9 mouse cellular contexts compared by ENCODE assay signal in the genomic region with DNA sequence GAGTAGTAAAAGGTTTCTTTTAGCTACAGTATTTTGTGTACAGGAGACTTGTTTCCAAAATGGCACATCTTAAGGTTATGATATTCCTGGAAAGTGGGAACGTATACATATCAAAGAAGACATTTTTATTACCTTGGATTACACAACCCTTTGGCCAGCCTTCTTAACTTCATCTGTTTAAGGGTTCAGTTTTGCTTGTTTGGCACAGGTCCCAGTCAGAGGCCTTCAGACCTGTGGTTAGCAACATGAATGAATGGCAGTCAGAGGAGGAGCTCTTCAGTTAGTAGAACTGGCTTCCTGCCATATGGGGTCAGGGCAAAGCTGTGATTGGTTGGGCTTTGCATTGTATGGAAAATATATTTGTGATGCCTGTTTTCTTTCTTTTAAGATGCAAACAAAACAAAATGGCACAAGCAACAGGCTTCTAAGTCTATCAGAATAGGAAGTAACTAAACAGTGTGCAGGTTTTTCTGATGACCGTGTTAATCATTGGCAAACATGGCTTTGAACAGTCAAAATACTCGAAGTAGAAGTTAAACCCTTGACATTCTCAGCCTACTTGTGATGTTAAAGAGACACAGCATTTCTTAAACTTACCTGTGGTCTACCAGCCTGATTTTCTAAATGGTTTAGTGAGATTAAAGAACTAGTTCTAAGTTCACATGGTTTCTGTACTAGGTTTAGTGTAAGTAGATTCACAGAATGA.
DNase-seq lines count a peak whose midpoint lies in the region; ATAC-seq and TF ChIP-seq lines count a peak whose summit lies in the region.
"Had no signal": no experiment of that assay in that cellular context is flagged by ENCODE, and none has a peak within 500 bp of the region (broad histone marks: within the 10 kb centered on the region; RNA-seq: fewer than 3 reads in every experiment).

No protein-coding gene starts in this region.

- H3K79me2 ChIP-seq in liver, adult 2 months (ENCODE audit: control insufficient read depth, insufficient read depth, low read length), result no peaks in the 10 kb centered on the region

- 34% methylated on average over 3 of the region's 3 CpGs for WGBS in liver, adult 2 months
- 83% methylated on average over 3 of the region's 3 CpGs for WGBS in liver, embryonic 11.5 days
- 37% methylated on average over 3 of the region's 3 CpGs for WGBS in kidney, postnatal 0 days
- 84% methylated on average over 3 of the region's 3 CpGs for WGBS in midbrain, embryonic 13.5 days

- H3K4me3 ChIP-seq in liver, adult 2 months (ENCODE audit: insufficient read depth, low read depth, low read length), result no peak overlapping the region
- no peak overlapping the region for H3K4me3 ChIP-seq in liver, embryonic 11.5 days (ENCODE audit: low read depth, low read length)
- no peak overlapping the region for H3K4me3 ChIP-seq in kidney, postnatal 0 days (replicated peaks; ENCODE audit: low read depth, low read length)
- H3K4me3 ChIP-seq in midbrain, embryonic 13.5 days (replicated peaks), result no peak overlapping the region

- no peak for ATAC-seq in liver, embryonic 11.5 days (replicated peaks; ENCODE audit: low FRiP score)
- peak; percentile 82 for ATAC-seq in kidney, postnatal 0 days (replicated peaks; ENCODE audit: low FRiP score, low read depth)
- ATAC-seq in midbrain, embryonic 13.5 days, result no peak

- peaks cover 33% of the 10 kb centered on the region for H3K36me3 ChIP-seq in liver, adult 2 months (ENCODE audit: control insufficient read depth, insufficient read depth, low read length)
- peaks cover 11% of the 10 kb centered on the region for H3K36me3 ChIP-seq in liver, embryonic 11.5 days (ENCODE audit: control insufficient read depth, insufficient read depth, low read length)
- H3K36me3 ChIP-seq in kidney, postnatal 0 days (ENCODE audit: insufficient read depth, low read length), result peaks cover 14% of the 10 kb centered on the region; the same call in 1 of the 2 replicates
- peaks cover 35% of the 10 kb centered on the region for H3K36me3 ChIP-seq in midbrain, embryonic 13.5 days

- no peak overlapping the region for H3K9ac ChIP-seq in liver, adult 2 months (ENCODE audit: low read depth, low read length)
- H3K9ac ChIP-seq in liver, embryonic 11.5 days (ENCODE audit: low read depth, low read length), result no peak overlapping the region
- H3K9ac ChIP-seq in kidney, postnatal 0 days (ENCODE audit: low read depth, low read length), result no peak overlapping the region
- no peak overlapping the region for H3K9ac ChIP-seq in midbrain, embryonic 13.5 days (replicated peaks)
- H3K9ac ChIP-seq: liver, embryonic 14.5 days had no signal

- no peak for TF ChIP-seq POLR2A in liver, adult 2 months (IDR thresholded peaks at IDR 0.05; ENCODE audit: extremely low read depth, insufficient read depth, low read length)
- TF ChIP-seq POLR2A in brain, embryonic 14.5 days (IDR thresholded peaks at IDR 0.05; ENCODE audit: borderline replicate concordance, extremely low read depth, insufficient read depth, insufficient read length, poor library complexity, severe bottlenecking), result no peak

- H3K27ac ChIP-seq in liver, adult 2 months (replicated peaks; ENCODE audit: insufficient read depth, low read depth, low read length), result no peak overlapping the region
- no peak overlapping the region for H3K27ac ChIP-seq in liver, embryonic 11.5 days (ENCODE audit: low read depth, low read length)
- H3K27ac ChIP-seq in kidney, postnatal 0 days, result no peak overlapping the region
- no peak overlapping the region for H3K27ac ChIP-seq in midbrain, embryonic 13.5 days
- H3K27ac ChIP-seq: liver, embryonic 14.5 days had no signal

- H3K9me3 ChIP-seq in liver, embryonic 11.5 days (ENCODE audit: control insufficient read depth, low read length), result no peaks in the 10 kb centered on the region
- no peaks in the 10 kb centered on the region for H3K9me3 ChIP-seq in kidney, postnatal 0 days (replicated peaks; ENCODE audit: low read length)
- H3K9me3 ChIP-seq in midbrain, embryonic 13.5 days, result no peaks in the 10 kb centered on the region

- no peaks in the 10 kb centered on the region; the same call in 1 of the 2 replicates for H3K4me1 ChIP-seq in liver, adult 2 months (ENCODE audit: control insufficient read depth, insufficient read depth, low read length)
- H3K4me1 ChIP-seq in liver, embryonic 11.5 days (replicated peaks; ENCODE audit: control insufficient read depth, insufficient read depth, low read length), result no peaks in the 10 kb centered on the region
- peaks cover 4% of the 10 kb centered on the region; the same call in 1 of the 2 replicates for H3K4me1 ChIP-seq in kidney, postnatal 0 days (replicated peaks; ENCODE audit: insufficient read depth, low read length)
- no peaks in the 10 kb centered on the region for H3K4me1 ChIP-seq in midbrain, embryonic 13.5 days (replicated peaks)

- no peak overlapping the region for H3K4me2 ChIP-seq in liver, embryonic 11.5 days
- H3K4me2 ChIP-seq in kidney, postnatal 0 days (ENCODE audit: low read length), result no peak overlapping the region
- no peak overlapping the region for H3K4me2 ChIP-seq in midbrain, embryonic 13.5 days (replicated peaks)

- no peaks in the 10 kb centered on the region for H3K27me3 ChIP-seq in liver, adult 2 months (ENCODE audit: control insufficient read depth, insufficient read depth, low read length)
- no peaks in the 10 kb centered on the region for H3K27me3 ChIP-seq in liver, embryonic 11.5 days (replicated peaks; ENCODE audit: control insufficient read depth, insufficient read depth, low read length)
- H3K27me3 ChIP-seq in kidney, postnatal 0 days (ENCODE audit: insufficient read depth, low read length), result no peaks in the 10 kb centered on the region
- no peaks in the 10 kb centered on the region for H3K27me3 ChIP-seq in midbrain, embryonic 13.5 days

- peak; percentile 58 for DNase-seq in liver, adult 2 months (ENCODE audit: extremely low read depth, low read depth, low spot score)
- DNase-seq in liver, embryonic 11.5 days (ENCODE audit: low spot score), result no peak
- DNase-seq in brain, embryonic 14.5 days (ENCODE audit: low read depth), result peak; percentile 82
- peak; percentile 90 for DNase-seq in kidney, postnatal 0 days (ENCODE audit: low spot score)
- peak; percentile 61 for DNase-seq in skeletal muscle tissue, adult 2 months (ENCODE audit: low read depth, low spot score)
- DNase-seq in right cerebral cortex, adult 2 months (ENCODE audit: low spot score in 2 of 2), result no peak
- no peak for DNase-seq in left cerebral cortex, adult 18-20 months (ENCODE audit: low spot score in 2 of 2)

- TF ChIP-seq CTCF in liver, adult 2 months (IDR thresholded peaks at IDR 0.05; ENCODE audit: low read depth, low read length), result no peak
- no peak for TF ChIP-seq CTCF in brain, embryonic 14.5 days (IDR thresholded peaks at IDR 0.05; ENCODE audit: borderline replicate concordance, extremely low read depth, insufficient read depth, insufficient read length)
- no peak for TF ChIP-seq CTCF in kidney, postnatal 0 days (IDR thresholded peaks at IDR 0.05; ENCODE audit: low read depth)

Comparison
In these comparisons a context has a peak if more than half of its experiments do, and no peak if none do; other contexts are left out.
1. DNase-seq: peak in liver, adult 2 months (single experiment), brain, embryonic 14.5 days (single experiment), kidney, postnatal 0 days (single experiment) and skeletal muscle tissue, adult 2 months (single experiment); none in liver, embryonic 11.5 days (single experiment), right cerebral cortex, adult 2 months (0 of 2) and left cerebral cortex, adult 18-20 months (0 of 2).